Mouse (Mus musculus) G1E (cell line): ENCODE measurements around the gene Parp9.

Source experiments
- CTCF ChIP-seq: IDR thresholded peaks from 2 replicates; pipeline ENCODE4 v1.5.1; 2012; ENCODE audit warnings: low read depth, low read length, inconsistent platforms, mixed read lengths
- GATA1 ChIP-seq: IDR thresholded peaks from 2 replicates; pipeline ENCODE4 v1.6.1; 2012; ENCODE audit warnings: borderline replicate concordance, low read length, inconsistent platforms, mixed read lengths
- GATA2 ChIP-seq: IDR thresholded peaks from 2 replicates; pipeline ENCODE4 v1.6.1; 2012; ENCODE audit warnings: low read depth, low read length, inconsistent platforms, borderline replicate concordance
- POLR2AphosphoS5 ChIP-seq: IDR thresholded peaks from 2 replicates; pipeline ENCODE4 v1.6.1; 2012; ENCODE audit warnings: low read depth, low read length, inconsistent platforms; ENCODE audit not compliant: insufficient replicate concordance
- TAL1 ChIP-seq: conservative IDR thresholded peaks from 2 replicates; pipeline ENCODE4 v1.6.1; 2012; ENCODE audit warnings: low read depth, low read length, inconsistent platforms, mixed read lengths

GRCm38 (mm10) chr16:35967319-35967718, 29.0 kb downstream of the Parp9 start:
- TF ChIP-seq CTCF (no peak), POLR2AphosphoS5 (no peak), TAL1 (no peak), GATA1 (no peak), GATA2 (no peak)
